ENCODE assay signal across 14 mouse cellular contexts in genomic region chr2:165758534-165758933, GRCm38 (mm10).
DNase-seq lines count a peak whose midpoint lies in the region; ATAC-seq lines count a peak whose summit lies in the region.
"Had no signal": no experiment of that assay in that cellular context is flagged by ENCODE, and none has a peak within 500 bp of the region (broad histone marks: within the 10 kb centered on the region; RNA-seq: fewer than 3 reads in every experiment).

No protein-coding gene starts in this region.

- WGBS in heart, embryonic 10.5 days = 19% methylated on average over 5 of the region's 5 CpGs
- WGBS in forebrain, embryonic 13.5 days = 11% methylated on average over 5 of the region's 5 CpGs
- 7% methylated on average over 5 of the region's 5 CpGs for WGBS in neural tube, embryonic 14.5 days

- H3K27ac ChIP-seq in heart, embryonic 10.5 days = no peak overlapping the region
- H3K27ac ChIP-seq in forebrain, embryonic 13.5 days = 0 out of 2 replicates have a peak overlapping the region, but pooled peaks have one; percentile 12
- H3K27ac ChIP-seq in neural tube, embryonic 14.5 days (ENCODE audit: low read depth, low read length) = peak overlapping the region; percentile 7; the same call in 1 of the 2 replicates
- H3K27ac ChIP-seq: embryonic facial prominence, embryonic 15.5 days; limb, embryonic 13.5 days had no signal

- peak; percentile 42 for DNase-seq in heart, postnatal 4 days
- DNase-seq in heart, embryonic 10.5 days (ENCODE audit: low spot score) = no peak
- peak; percentile 23 for DNase-seq in lung, postnatal 25 days (ENCODE audit: low spot score)
- no peak for DNase-seq in gastrocnemius, postnatal 10 days
- DNase-seq in frontal cortex, postnatal 36 days (ENCODE audit: low spot score in 2 of 2) = no peak
- DNase-seq in right cerebral cortex, postnatal 36 days (ENCODE audit: low spot score in 2 of 2) = no peak
- DNase-seq: adrenal gland, adult 8-10 months; gastrocnemius, postnatal 36 days; thymus, postnatal 14 days had no signal

- no peaks in the 10 kb centered on the region for H3K27me3 ChIP-seq in heart, embryonic 10.5 days (ENCODE audit: insufficient read depth, poor library complexity, severe bottlenecking)
- H3K27me3 ChIP-seq in forebrain, embryonic 13.5 days = no peaks in the 10 kb centered on the region
- no peaks in the 10 kb centered on the region for H3K27me3 ChIP-seq in neural tube, embryonic 14.5 days (ENCODE audit: control insufficient read depth, insufficient read depth, low read length)
- H3K27me3 ChIP-seq: embryonic facial prominence, embryonic 15.5 days; limb, embryonic 13.5 days had no signal

- no peak overlapping the region for H3K4me3 ChIP-seq in heart, embryonic 10.5 days
- no peak overlapping the region for H3K4me3 ChIP-seq in forebrain, embryonic 13.5 days
- no peak overlapping the region for H3K4me3 ChIP-seq in neural tube, embryonic 14.5 days (ENCODE audit: low read depth, low read length)
- H3K4me3 ChIP-seq: embryonic facial prominence, embryonic 15.5 days; limb, embryonic 13.5 days had no signal

- ATAC-seq in forebrain, embryonic 13.5 days = peak; percentile 62; the same call in 1 of the 2 replicates
- peak; percentile 32; the same call in 1 of the 2 replicates for ATAC-seq in neural tube, embryonic 14.5 days (ENCODE audit: low read depth)

- H3K4me1 ChIP-seq in heart, embryonic 10.5 days = peaks cover 18% of the 10 kb centered on the region; the same call in 1 of the 2 replicates
- H3K4me1 ChIP-seq in forebrain, embryonic 13.5 days = peaks cover 14% of the 10 kb centered on the region
- peaks cover 7% of the 10 kb centered on the region; the same call in 1 of the 2 replicates for H3K4me1 ChIP-seq in neural tube, embryonic 14.5 days (ENCODE audit: control insufficient read depth, insufficient read depth, low read length)
- H3K4me1 ChIP-seq: limb, embryonic 13.5 days had no signal

- no peak overlapping the region for H3K4me2 ChIP-seq in forebrain, embryonic 13.5 days
- H3K4me2 ChIP-seq in neural tube, embryonic 14.5 days (ENCODE audit: low read depth, low read length) = no peak overlapping the region
- H3K4me2 ChIP-seq: embryonic facial prominence, embryonic 15.5 days; limb, embryonic 13.5 days had no signal

- H3K9ac ChIP-seq in forebrain, embryonic 13.5 days = no peak overlapping the region
- H3K9ac ChIP-seq in neural tube, embryonic 14.5 days (replicated peaks; ENCODE audit: low read depth, low read length) = no peak overlapping the region
- H3K9ac ChIP-seq: embryonic facial prominence, embryonic 15.5 days; limb, embryonic 13.5 days had no signal

- no peaks in the 10 kb centered on the region for H3K36me3 ChIP-seq in heart, embryonic 10.5 days
- no peaks in the 10 kb centered on the region for H3K36me3 ChIP-seq in forebrain, embryonic 13.5 days (ENCODE audit: poor library complexity, severe bottlenecking)
- H3K36me3 ChIP-seq in neural tube, embryonic 14.5 days (ENCODE audit: control insufficient read depth, insufficient read depth, low read length) = no peaks in the 10 kb centered on the region
- H3K36me3 ChIP-seq: embryonic facial prominence, embryonic 15.5 days; G1E; limb, embryonic 13.5 days had no signal

- H3K9me3 ChIP-seq in heart, embryonic 10.5 days = no peaks in the 10 kb centered on the region
- no peaks in the 10 kb centered on the region for H3K9me3 ChIP-seq in forebrain, embryonic 13.5 days (replicated peaks)
- H3K9me3 ChIP-seq in neural tube, embryonic 14.5 days (ENCODE audit: control insufficient read depth, low read length) = no peaks in the 10 kb centered on the region
- H3K9me3 ChIP-seq: embryonic facial prominence, embryonic 15.5 days; G1E; limb, embryonic 13.5 days had no signal

Comparison
In these comparisons a context has a peak if more than half of its experiments do, and no peak if none do; other contexts are left out.
1. DNase-seq: peak in heart, postnatal 4 days (single experiment) and lung, postnatal 25 days (single experiment); none in heart, embryonic 10.5 days (single experiment), gastrocnemius, postnatal 10 days (single experiment), frontal cortex, postnatal 36 days (0 of 2) and right cerebral cortex, postnatal 36 days (0 of 2).